Mouse (Mus musculus) small intestine, adult 2 months (tissue): ENCODE measurements around the gene Apol7e. TPM values are rescaled to one million over a fixed set of nuclear protein-coding genes. Genes with fewer than 3 reads are reported as not detected.
A peak's percentile ranks its signal among the peaks of the same experiment; 100 is the strongest.

Source experiments
- H3K27ac ChIP-seq: fragments of 200-500 bp; 2 replicates; pipeline ENCODE4 v1.5.1; 2012; ENCODE audit warnings: low read depth, low read length, control low read depth, inconsistent platforms; ENCODE audit not compliant: insufficient read depth
- H3K27me3 ChIP-seq: fragments of 200-500 bp; 2 replicates; pipeline ENCODE4 v1.6.1; 2012; ENCODE audit warnings: mild to moderate bottlenecking, moderate library complexity, low read length, inconsistent platforms; ENCODE audit not compliant: control insufficient read depth, insufficient read depth
- H3K36me3 ChIP-seq: fragments of 200-500 bp; 2 replicates; pipeline ENCODE4 v1.6.1; 2012; ENCODE audit warnings: mild to moderate bottlenecking, low read length, control low read depth, inconsistent platforms; ENCODE audit not compliant: control insufficient read depth, insufficient read depth
- H3K4me1 ChIP-seq: fragments of 200-500 bp; 2 replicates; pipeline ENCODE4 v1.6.1; 2012; ENCODE audit warnings: low read length, inconsistent platforms, mixed read lengths; ENCODE audit not compliant: control insufficient read depth, insufficient read depth, insufficient read length
- H3K4me3 ChIP-seq: fragments of 200-500 bp; 2 replicates; pipeline ENCODE4 v1.5.1; 2012; ENCODE audit warnings: low read depth, mild to moderate bottlenecking, control low read depth, inconsistent platforms, low read length, moderate library complexity
- CTCF ChIP-seq: fragments of 200-500 bp; IDR thresholded peaks from 2 replicates; pipeline ENCODE4 v1.5.1; 2012; ENCODE audit warnings: low read depth, mild to moderate bottlenecking, control low read depth, inconsistent platforms, low read length, moderate library complexity, mixed read lengths; ENCODE audit not compliant: insufficient replicate concordance, insufficient read length; ENCODE audit errors: extremely low read depth
- POLR2A ChIP-seq: fragments of 200-500 bp; IDR thresholded peaks from 2 replicates; pipeline ENCODE4 v1.6.1; 2012; ENCODE audit warnings: low read depth, mild to moderate bottlenecking, control low read depth, inconsistent platforms, low read length, moderate library complexity
- WGBS: fragments of 180-500 bp; shearing (Covaris S2); methylation state at CpG from one replicate; pipeline ENCODE4 v1.1.7; 2018; 5-methylcytosine and 5-hydroxymethylcytosine counted together
- polyA plus RNA-seq: library from polyadenylated mRNA; depleted of rRNA; stranded (reverse); fragments of >200 nt; gene quantifications from 2 replicates; pipeline ENCODE4 v1.2.3, GENCODE M21; 2012

Apol7e gene
- polyA plus RNA-seq, 1 experiment = 3.6 TPM

GRCm38 (mm10) chr15:77750461-77750860, 51.8 kb downstream of the Apol7e start:
- Histone ChIP-seq H3K27ac (no peak overlapping the region), H3K36me3 (no peaks in the 10 kb centered on the region), H3K4me3 (no peak overlapping the region), H3K27me3 (no peaks in the 10 kb centered on the region), H3K4me1 (peaks cover 5% of the 10 kb centered on the region)
- TF ChIP-seq CTCF = peak; percentile 65; the same call in 1 of the 2 replicates
- TF ChIP-seq POLR2A = no peak
- WGBS = 18% methylated on average over 1 of the region's 1 CpGs

- Histone ChIP-seq H3K4me3 (no peak overlapping the region), H3K27ac (no peak overlapping the region), H3K4me1 (peaks cover 2% of the 10 kb centered on the region), H3K27me3 (no peaks in the 10 kb centered on the region), H3K36me3 (no peaks in the 10 kb centered on the region)
- WGBS = 59% methylated on average over 11 of the region's 11 CpGs
- TF ChIP-seq CTCF = no peak
- no peak for TF ChIP-seq POLR2A
These were observed 53.8 kb downstream of the Apol7e start for GRCm38 (mm10) chr15:77752443-77752842.

- H3K27ac ChIP-seq = no peak overlapping the region
- H3K27me3 ChIP-seq = no peaks in the 10 kb centered on the region
- 18% methylated on average over 2 of the region's 2 CpGs for WGBS
- peaks cover 5% of the 10 kb centered on the region for H3K36me3 ChIP-seq
- peaks cover 2% of the 10 kb centered on the region for H3K4me1 ChIP-seq
- no peak for TF ChIP-seq POLR2A
- TF ChIP-seq CTCF = no peak
- no peak overlapping the region for H3K4me3 ChIP-seq
These were observed 56.5 kb downstream of the Apol7e start for GRCm38 (mm10) chr15:77755132-77755531.

- no peak overlapping the region for H3K4me3 ChIP-seq
- peaks cover 2% of the 10 kb centered on the region for H3K4me1 ChIP-seq
- WGBS = 78% methylated on average over 2 of the region's 2 CpGs
- TF ChIP-seq POLR2A (no peak), CTCF (no peak)
- peaks cover 14% of the 10 kb centered on the region for H3K36me3 ChIP-seq
- H3K27me3 ChIP-seq = no peaks in the 10 kb centered on the region
- no peak overlapping the region for H3K27ac ChIP-seq
These were observed 57.4 kb downstream of the Apol7e start for GRCm38 (mm10) chr15:77756081-77756480.

- TF ChIP-seq CTCF (peak; percentile 87; the same call in 1 of the 2 replicates), POLR2A (0 out of 2 replicates have a peak, but pooled peaks have one; percentile 16)
- no peaks in the 10 kb centered on the region for H3K27me3 ChIP-seq
- WGBS = 3% methylated on average over 9 of the region's 9 CpGs
- peaks cover 2% of the 10 kb centered on the region for H3K4me1 ChIP-seq
- peaks cover 21% of the 10 kb centered on the region for H3K36me3 ChIP-seq
- no peak within 1 kb of the TSS for H3K27ac ChIP-seq
- H3K4me3 ChIP-seq = no peak within 1 kb of the TSS
These were observed 58.2 kb downstream of the Apol7e start, which contains the start of gene Apol8 for GRCm38 (mm10) chr15:77756848-77757247. Apol8 (minus strand) TSS chr15:77757003.

GRCm38 (mm10) chr15:77757586-77758226, 59.0 kb downstream of the Apol7e start:
- H3K27me3 ChIP-seq = no peaks in the 10 kb centered on the region
- H3K27ac ChIP-seq = no peak overlapping the region
- no peak overlapping the region for H3K4me3 ChIP-seq
- 70% methylated on average over 4 of the region's 4 CpGs for WGBS
- TF ChIP-seq POLR2A = no peak
- TF ChIP-seq CTCF = no peak
- H3K36me3 ChIP-seq = peaks cover 30% of the 10 kb centered on the region
- peaks cover 2% of the 10 kb centered on the region for H3K4me1 ChIP-seq

GRCm38 (mm10) chr15:77760037-77760436, 61.4 kb downstream of the Apol7e start:
- H3K36me3 ChIP-seq = peaks cover 53% of the 10 kb centered on the region
- H3K27ac ChIP-seq = no peak overlapping the region
- H3K27me3 ChIP-seq = no peaks in the 10 kb centered on the region
- H3K4me3 ChIP-seq = no peak overlapping the region
- no peak for TF ChIP-seq POLR2A
- no peak for TF ChIP-seq CTCF
- WGBS = 91% methylated on average over 16 of the region's 16 CpGs
- H3K4me1 ChIP-seq = peaks cover 1% of the 10 kb centered on the region
